8 mouse cellular contexts compared by ENCODE assay signal in genomic region chr2:170209121-170209520, GRCm38 (mm10).
DNase-seq lines count a peak whose midpoint lies in the region; ATAC-seq and TF ChIP-seq lines count a peak whose summit lies in the region.

No protein-coding gene starts in this region.

- no peak overlapping the region for H3K4me3 ChIP-seq in kidney, embryonic 14.5 days (ENCODE audit: low read length)
- H3K4me3 ChIP-seq in myocyte, result no peak overlapping the region

- H3K4me2 ChIP-seq in kidney, embryonic 14.5 days (replicated peaks; ENCODE audit: low read depth, low read length), result no peak overlapping the region
- peak overlapping the region; percentile 32 for H3K4me2 ChIP-seq in myocyte (ENCODE audit: low read depth)

- no peaks in the 10 kb centered on the region for H3K36me3 ChIP-seq in kidney, embryonic 14.5 days (ENCODE audit: control insufficient read depth, insufficient read depth, low read length)
- no peaks in the 10 kb centered on the region for H3K36me3 ChIP-seq in myocyte (ENCODE audit: control insufficient read depth, insufficient read depth)

- ATAC-seq in kidney, embryonic 14.5 days (ENCODE audit: low FRiP score, low TSS enrichment), result peak; percentile 55; the same call in 1 of the 2 replicates
- ATAC-seq in frontal cortex, adult (ENCODE audit: low TSS enrichment), result no peak
- no peak for ATAC-seq in monocyte, adult 5-6 weeks (replicated peaks; ENCODE audit: insufficient number of reproducible peaks, low FRiP score, low TSS enrichment, poor library complexity, severe bottlenecking)

- 54% methylated on average over 12 of the region's 12 CpGs for WGBS in kidney, embryonic 14.5 days

- DNase-seq in adrenal gland, adult (ENCODE audit: inconsistent age in 2 of 2, low spot score in 1 of 2), result peak; percentile 95 to 96
- peak; percentile 99 for DNase-seq in heart, adult 11 months
- DNase-seq in frontal cortex, postnatal 25 days (ENCODE audit: low spot score in 2 of 2), result no peak
- DNase-seq in spleen, postnatal 14 days (ENCODE audit: low spot score in 2 of 2), result no peak

- H3K4me1 ChIP-seq in kidney, embryonic 14.5 days (ENCODE audit: control insufficient read depth, insufficient read depth, low read length), result peaks cover 16% of the 10 kb centered on the region

- no peak for TF ChIP-seq POLR2A in myocyte (IDR thresholded peaks at IDR 0.05; ENCODE audit: insufficient read length, low read depth)

- no peak overlapping the region for H3K9ac ChIP-seq in kidney, embryonic 14.5 days (ENCODE audit: low read depth, low read length)

- H3K9me3 ChIP-seq in kidney, embryonic 14.5 days (ENCODE audit: control insufficient read depth, low read length), result no peaks in the 10 kb centered on the region

- no peaks in the 10 kb centered on the region for H3K79me2 ChIP-seq in myocyte (ENCODE audit: control insufficient read depth, insufficient read depth)

- no peak overlapping the region for H3ac ChIP-seq in myocyte (ENCODE audit: control insufficient read depth, insufficient read length)

- no peak overlapping the region for H3K27ac ChIP-seq in kidney, embryonic 14.5 days (ENCODE audit: low read depth, low read length)

- H3K27me3 ChIP-seq in kidney, embryonic 14.5 days (ENCODE audit: control insufficient read depth, insufficient read depth, low read length), result no peaks in the 10 kb centered on the region
- no peaks in the 10 kb centered on the region for H3K27me3 ChIP-seq in myocyte (ENCODE audit: control insufficient read depth, insufficient read depth, insufficient read length)

TF ChIP-seq in myocyte, 11 proteins besides CTCF, POLR2A, EP300 and RAD21:
- no peak for TF ChIP-seq SRF (IDR thresholded peaks at IDR 0.05; ENCODE audit: control insufficient read depth, insufficient read length, low read depth)
- no peak for TF ChIP-seq E2F4 (IDR thresholded peaks at IDR 0.05; ENCODE audit: insufficient read depth)
- TF ChIP-seq TCF12 (IDR thresholded peaks at IDR 0.05; ENCODE audit: insufficient read depth, poor library complexity, severe bottlenecking), result no peak
- TF ChIP-seq USF1 (IDR thresholded peaks at IDR 0.05; ENCODE audit: low read depth), result no peak
- TF ChIP-seq CEBPB (IDR thresholded peaks at IDR 0.05; ENCODE audit: insufficient read depth, poor library complexity, severe bottlenecking), result no peak
- TF ChIP-seq POLR2AphosphoS2 (IDR thresholded peaks at IDR 0.05; ENCODE audit: insufficient read length, low read depth), result no peak
- no peak for TF ChIP-seq MYOD1 (IDR thresholded peaks at IDR 0.05; ENCODE audit: control insufficient read depth in 1 of 3, insufficient read length in 2 of 3, low read depth in 2 of 3)
- TF ChIP-seq TCF3 (IDR thresholded peaks at IDR 0.05; ENCODE audit: insufficient read length, low read depth), result no peak
- TF ChIP-seq REST (IDR thresholded peaks at IDR 0.05; ENCODE audit: insufficient read depth, insufficient read length), result no peak
- no peak for TF ChIP-seq MAX (IDR thresholded peaks at IDR 0.05; ENCODE audit: low read depth)

Comparison
In these comparisons a context has a peak if more than half of its experiments do, and no peak if none do; other contexts are left out.
1. DNase-seq: peak in adrenal gland, adult (2 of 2) and heart, adult 11 months (single experiment); none in frontal cortex, postnatal 25 days (0 of 2) and spleen, postnatal 14 days (0 of 2).